Mouse (Mus musculus): ENCODE data around the gene Dnajc30. TPM values are rescaled to one million over a fixed set of nuclear protein-coding genes. Genes with fewer than 3 reads are reported as not detected.

Gene Dnajc30
- polyA plus RNA-seq, 1 experiment from 2014 or later: 26.6 TPM

DNA sequence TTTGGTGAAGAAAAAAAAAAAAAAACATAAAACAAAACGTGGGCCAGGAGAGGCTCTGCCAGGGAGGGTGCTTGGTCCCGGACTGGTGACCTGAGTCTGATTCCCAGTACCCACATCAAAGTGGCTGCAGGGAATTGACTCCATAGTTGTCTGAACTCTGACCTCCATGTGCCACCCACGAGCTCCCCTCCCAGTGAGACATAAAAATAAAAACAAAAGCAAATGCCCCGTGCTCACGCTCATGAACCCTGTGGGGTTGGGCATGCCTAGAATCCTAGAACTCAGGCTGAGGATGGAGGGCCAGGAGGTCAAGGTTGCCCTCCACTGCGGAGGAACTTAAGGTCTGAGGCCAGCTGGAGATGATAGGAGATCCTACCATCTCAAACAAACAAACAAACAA is 45.0 kb downstream of the Dnajc30 start:
- Histone ChIP-seq H3K4me1 (ENCODE audit: control insufficient read depth, insufficient read depth, low read length) (0 out of 2 replicates have a peak, but pooled peaks cover 4% of the 10 kb centered on the region), H3K27ac (ENCODE audit: low read depth, low read length) (no peak overlapping the region), H3K36me3 (ENCODE audit: control insufficient read depth, insufficient read depth, low read length) (no peaks in the 10 kb centered on the region), H3K9ac (ENCODE audit: low read length) (no peak overlapping the region), H3K4me2 (ENCODE audit: low read depth) (no peak overlapping the region), H3K9me3 (ENCODE audit: control insufficient read depth, low read length) (no peaks in the 10 kb centered on the region), H3K27me3 (ENCODE audit: control insufficient read depth, insufficient read depth, low read length) (peaks cover 25% of the 10 kb centered on the region), H3K4me3 (ENCODE audit: low read depth, low read length) (no peak overlapping the region)
- DNase-seq (ENCODE audit: low spot score) (no peak), ATAC-seq (ENCODE audit: insufficient read depth, low FRiP score, low TSS enrichment) (no peak)
- WGBS: 57% methylated on average over 6 of the region's 6 CpGs

- 90% methylated on average over 3 of the region's 3 CpGs for WGBS
- Histone ChIP-seq H3K4me1 (ENCODE audit: control insufficient read depth, insufficient read depth, low read length) (0 out of 2 replicates have a peak, but pooled peaks cover 4% of the 10 kb centered on the region), H3K27ac (ENCODE audit: low read depth, low read length) (no peak overlapping the region), H3K4me3 (ENCODE audit: low read depth, low read length) (no peak overlapping the region), H3K36me3 (ENCODE audit: control insufficient read depth, insufficient read depth, low read length) (no peaks in the 10 kb centered on the region), H3K27me3 (ENCODE audit: control insufficient read depth, insufficient read depth, low read length) (peaks cover 25% of the 10 kb centered on the region), H3K4me2 (ENCODE audit: low read depth) (no peak overlapping the region), H3K9ac (ENCODE audit: low read length) (no peak overlapping the region), H3K9me3 (ENCODE audit: control insufficient read depth, low read length) (no peaks in the 10 kb centered on the region)
- ATAC-seq (ENCODE audit: insufficient read depth, low FRiP score, low TSS enrichment) (no peak), DNase-seq (ENCODE audit: low spot score) (no peak)
These were observed 45.4 kb downstream of the Dnajc30 start for GRCm38 (mm10) chr5:135109426-135109825.

GRCm38 (mm10) chr5:135109976-135110375 is 46.0 kb downstream of the Dnajc30 start:
- Histone ChIP-seq H3K27me3 (ENCODE audit: control insufficient read depth, insufficient read depth, low read length) (peaks cover 25% of the 10 kb centered on the region), H3K27ac (ENCODE audit: low read depth, low read length) (no peak overlapping the region), H3K36me3 (ENCODE audit: control insufficient read depth, insufficient read depth, low read length) (no peaks in the 10 kb centered on the region), H3K4me3 (ENCODE audit: low read depth, low read length) (no peak overlapping the region), H3K4me2 (ENCODE audit: low read depth) (no peak overlapping the region), H3K4me1 (ENCODE audit: control insufficient read depth, insufficient read depth, low read length) (0 out of 2 replicates have a peak, but pooled peaks cover 4% of the 10 kb centered on the region), H3K9me3 (ENCODE audit: control insufficient read depth, low read length) (no peaks in the 10 kb centered on the region), H3K9ac (ENCODE audit: low read length) (no peak overlapping the region)
- 78% methylated on average over 6 of the region's 6 CpGs for WGBS
- ATAC-seq (ENCODE audit: insufficient read depth, low FRiP score, low TSS enrichment) (no peak), DNase-seq (ENCODE audit: low spot score) (no peak)

DNA sequence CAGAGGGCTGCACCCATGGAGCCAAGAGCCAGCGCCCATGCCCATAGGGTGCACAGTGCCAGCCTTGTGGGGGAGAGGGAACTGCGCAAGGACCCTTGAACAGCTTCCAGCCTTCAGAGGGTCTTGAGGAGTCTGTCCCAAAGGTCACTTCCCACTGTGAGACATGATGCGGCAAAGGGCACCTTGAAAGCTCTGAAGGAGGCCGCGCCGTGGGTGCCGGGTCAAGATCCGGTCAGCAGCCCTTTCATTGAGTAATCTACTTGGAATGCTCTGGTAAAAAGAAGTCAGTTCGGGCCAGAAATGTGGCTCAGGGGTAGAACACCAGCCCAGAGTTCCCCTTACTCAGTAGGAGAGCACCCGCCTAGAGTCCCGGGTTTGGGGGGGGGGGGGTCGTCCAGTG is 49.8 kb downstream of the Dnajc30 start:
- Histone ChIP-seq H3K27me3 (ENCODE audit: control insufficient read depth, insufficient read depth, low read length) (peaks cover 5% of the 10 kb centered on the region), H3K27ac (ENCODE audit: low read depth, low read length) (no peak overlapping the region), H3K36me3 (ENCODE audit: control insufficient read depth, insufficient read depth, low read length) (no peaks in the 10 kb centered on the region), H3K4me1 (ENCODE audit: control insufficient read depth, insufficient read depth, low read length) (no peaks in the 10 kb centered on the region), H3K9ac (ENCODE audit: low read length) (no peak overlapping the region), H3K4me3 (ENCODE audit: low read depth, low read length) (no peak overlapping the region), H3K4me2 (ENCODE audit: low read depth) (no peak overlapping the region), H3K9me3 (ENCODE audit: control insufficient read depth, low read length) (no peaks in the 10 kb centered on the region)
- WGBS: 91% methylated on average over 12 of the region's 12 CpGs
- ATAC-seq (ENCODE audit: insufficient read depth, low FRiP score, low TSS enrichment) (no peak), DNase-seq (ENCODE audit: low spot score) (no peak)

- Histone ChIP-seq H3K4me1 (ENCODE audit: control insufficient read depth, insufficient read depth, low read length) (no peaks in the 10 kb centered on the region), H3K27me3 (ENCODE audit: control insufficient read depth, insufficient read depth, low read length) (peaks cover 2% of the 10 kb centered on the region; the same call in 1 of the 2 replicates), H3K9ac (ENCODE audit: low read length) (no peak overlapping the region), H3K4me2 (ENCODE audit: low read depth) (no peak overlapping the region), H3K27ac (ENCODE audit: low read depth, low read length) (no peak overlapping the region), H3K36me3 (ENCODE audit: control insufficient read depth, insufficient read depth, low read length) (no peaks in the 10 kb centered on the region), H3K4me3 (ENCODE audit: low read depth, low read length) (no peak overlapping the region), H3K9me3 (ENCODE audit: control insufficient read depth, low read length) (no peaks in the 10 kb centered on the region)
- DNase-seq (ENCODE audit: low spot score) (no peak), ATAC-seq (ENCODE audit: insufficient read depth, low FRiP score, low TSS enrichment) (no peak)
- WGBS: 89% methylated on average over 8 of the region's 8 CpGs
These were observed 51.2 kb downstream of the Dnajc30 start for GRCm38 (mm10) chr5:135115241-135115640.

Other genes with a start within 250 kb of the Dnajc30 start
- gene Tmem270, start 157.5 kb upstream of the Dnajc30 start, polyA plus RNA-seq (2014; fragmentation: Nextera tagmentation; extraction: Ambion mirVana): not detected in 2 replicates
- 2.4 and 4.0 TPM in 2 replicates for gene Cldn13, start 148.7 kb upstream of the Dnajc30 start, polyA plus RNA-seq (2014; fragmentation: Nextera tagmentation; extraction: Ambion mirVana)
- gene Mettl27, start 131.8 kb upstream of the Dnajc30 start, polyA plus RNA-seq (2014; fragmentation: Nextera tagmentation; extraction: Ambion mirVana): 8.7 and 11.6 TPM in 2 replicates
- 7.5 and 8.9 TPM in 2 replicates for gene Cldn4, start 117.3 kb upstream of the Dnajc30 start, polyA plus RNA-seq (2014; fragmentation: Nextera tagmentation; extraction: Ambion mirVana)
- gene Cldn3, start 78.0 kb upstream of the Dnajc30 start, polyA plus RNA-seq (2014; fragmentation: Nextera tagmentation; extraction: Ambion mirVana): 2.2 and 3.1 TPM in 2 replicates
- 45.9 and 46.3 TPM in 2 replicates for gene Abhd11, start 55.0 kb upstream of the Dnajc30 start, polyA plus RNA-seq (2014; fragmentation: Nextera tagmentation; extraction: Ambion mirVana)
- 25.4 and 36.6 TPM in 2 replicates for gene Stx1a, start 40.7 kb upstream of the Dnajc30 start, polyA plus RNA-seq (2014; fragmentation: Nextera tagmentation; extraction: Ambion mirVana)
- 126 and 141 TPM in 2 replicates for gene Bud23, start 757 bp downstream of the Dnajc30 start, polyA plus RNA-seq (2014; fragmentation: Nextera tagmentation; extraction: Ambion mirVana)
- gene Vps37d, start 14.1 kb downstream of the Dnajc30 start, polyA plus RNA-seq (2014; fragmentation: Nextera tagmentation; extraction: Ambion mirVana): 11.1 and 13.6 TPM in 2 replicates
- gene Mlxipl, start 25.7 kb downstream of the Dnajc30 start, polyA plus RNA-seq (2014; fragmentation: Nextera tagmentation; extraction: Ambion mirVana): 0.60 and 0.65 TPM in 2 replicates
- 19.3 and 23.2 TPM in 2 replicates for gene Tbl2, start 85.5 kb downstream of the Dnajc30 start, polyA plus RNA-seq (2014; fragmentation: Nextera tagmentation; extraction: Ambion mirVana)
- 44.0 and 45.3 TPM in 2 replicates for gene Bcl7b, start 104.1 kb downstream of the Dnajc30 start, polyA plus RNA-seq (2014; fragmentation: Nextera tagmentation; extraction: Ambion mirVana)
- 60.3 and 66.3 TPM in 2 replicates for gene Baz1b, start 123.1 kb downstream of the Dnajc30 start, polyA plus RNA-seq (2014; fragmentation: Nextera tagmentation; extraction: Ambion mirVana)
- 9.0 and 9.5 TPM in 2 replicates for gene Fzd9, start 187.0 kb downstream of the Dnajc30 start, polyA plus RNA-seq (2014; fragmentation: Nextera tagmentation; extraction: Ambion mirVana)